9 mouse cellular contexts compared by ENCODE assay signal in the genomic region with DNA sequence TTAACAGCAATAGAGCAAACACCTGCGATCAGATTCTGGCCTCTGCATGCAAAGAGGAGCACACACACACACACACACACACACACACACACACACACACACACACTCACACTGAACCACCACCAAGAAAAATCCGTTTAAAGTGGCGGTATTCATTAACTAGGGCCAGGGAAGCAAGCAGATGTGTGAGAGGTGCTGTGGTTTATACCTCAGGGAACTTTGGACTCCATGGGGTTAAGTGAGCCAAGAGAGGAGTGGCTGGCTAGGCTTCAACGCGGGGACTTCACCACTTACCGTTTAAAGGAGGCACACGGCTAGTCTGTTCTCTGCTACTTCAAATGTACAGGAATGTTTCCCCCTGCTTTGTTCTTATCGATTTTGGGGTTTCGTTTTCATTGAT. TPM values are rescaled to one million over a fixed set of nuclear protein-coding genes. Genes with fewer than 3 reads are reported as not detected.
DNase-seq lines count a peak whose midpoint lies in the region; ATAC-seq and TF ChIP-seq lines count a peak whose summit lies in the region.
"Had no signal": no experiment of that assay in that cellular context is flagged by ENCODE, and none has a peak within 500 bp of the region (broad histone marks: within the 10 kb centered on the region; RNA-seq: fewer than 3 reads in every experiment).

No protein-coding gene starts in this region.

- ATAC-seq in heart, embryonic 11.5 days (replicated peaks; ENCODE audit: insufficient number of reproducible peaks, low FRiP score, low TSS enrichment): no peak
- peak; percentile 74 for ATAC-seq in intestine, embryonic 16.5 days
- ATAC-seq in limb, embryonic 15.5 days (ENCODE audit: insufficient number of reproducible peaks, low FRiP score, low TSS enrichment, low read depth): no peak
- ATAC-seq: forebrain, postnatal 0 days had no signal

- intact Hi-C loops in heart, adult 2 months (cut with DNase I): loop anchor here (10.0 kb wide), 1 partner anchor 381 kb away; the partner anchor contains the start of gene Cldn15

- no peak overlapping the region for H3K4me3 ChIP-seq in heart, embryonic 11.5 days (ENCODE audit: low read depth, low read length)
- no peak overlapping the region for H3K4me3 ChIP-seq in heart, adult 2 months
- peak overlapping the region; percentile 15; the same call in 1 of the 2 replicates for H3K4me3 ChIP-seq in intestine, embryonic 16.5 days (ENCODE audit: low read length)
- no peak overlapping the region for H3K4me3 ChIP-seq in limb, embryonic 15.5 days
- no peak overlapping the region for H3K4me3 ChIP-seq in small intestine, adult 2 months (ENCODE audit: low read depth, low read length)

- H3K79me2 ChIP-seq in heart, adult 2 months (replicated peaks; ENCODE audit: control insufficient read depth, insufficient read depth, low read length): no peaks in the 10 kb centered on the region; the same call in 1 of the 2 replicates

- DNase-seq in heart, adult 2 months: no peak
- no peak for DNase-seq in frontal cortex, adult 2 months (ENCODE audit: extremely low spot score in 1 of 2, low spot score in 1 of 2)
- DNase-seq in cerebellum, adult 18-20 months: no peak
- no peak for DNase-seq in thymus, adult 18-20 months
- DNase-seq: forebrain, postnatal 0 days had no signal

- H3K27me3 ChIP-seq in heart, embryonic 11.5 days (ENCODE audit: control insufficient read depth, insufficient read depth, low read length): no peaks in the 10 kb centered on the region
- no peaks in the 10 kb centered on the region for H3K27me3 ChIP-seq in heart, adult 2 months (ENCODE audit: control insufficient read depth, insufficient read depth, low read length)
- no peaks in the 10 kb centered on the region for H3K27me3 ChIP-seq in intestine, embryonic 16.5 days (replicated peaks; ENCODE audit: control insufficient read depth, insufficient read depth, low read length)
- no peaks in the 10 kb centered on the region for H3K27me3 ChIP-seq in limb, embryonic 15.5 days
- no peaks in the 10 kb centered on the region for H3K27me3 ChIP-seq in small intestine, adult 2 months (ENCODE audit: control insufficient read depth, insufficient read depth, low read length)

- H3K4me1 ChIP-seq in heart, embryonic 11.5 days (ENCODE audit: control insufficient read depth, insufficient read depth, low read length): peaks cover 8% of the 10 kb centered on the region; the same call in 1 of the 2 replicates
- peaks cover 5% of the 10 kb centered on the region for H3K4me1 ChIP-seq in heart, adult 2 months (ENCODE audit: control insufficient read depth, insufficient read depth, low read length)
- H3K4me1 ChIP-seq in intestine, embryonic 16.5 days (ENCODE audit: control insufficient read depth, insufficient read depth, low read length): peaks cover 36% of the 10 kb centered on the region
- peaks cover 31% of the 10 kb centered on the region for H3K4me1 ChIP-seq in limb, embryonic 15.5 days
- peaks cover 10% of the 10 kb centered on the region for H3K4me1 ChIP-seq in small intestine, adult 2 months (ENCODE audit: control insufficient read depth, insufficient read depth, insufficient read length, low read length)

- no peak for TF ChIP-seq POLR2A in heart, adult 2 months (IDR thresholded peaks at IDR 0.05; ENCODE audit: insufficient read depth, low read depth, low read length)
- no peak for TF ChIP-seq POLR2A in small intestine, adult 2 months (IDR thresholded peaks at IDR 0.05; ENCODE audit: low read depth, low read length)

- WGBS in heart, embryonic 11.5 days (ENCODE audit: insufficient replicate concordance): 14% methylated on average over 9 of the region's 9 CpGs
- 17% methylated on average over 9 of the region's 9 CpGs for WGBS in heart, adult 2 months
- WGBS in intestine, embryonic 16.5 days: 14% methylated on average over 9 of the region's 9 CpGs
- WGBS in limb, embryonic 15.5 days: 9% methylated on average over 9 of the region's 9 CpGs
- 3% methylated on average over 9 of the region's 9 CpGs for WGBS in small intestine, adult 2 months

- no peaks in the 10 kb centered on the region for H3K9me3 ChIP-seq in heart, embryonic 11.5 days (replicated peaks; ENCODE audit: control insufficient read depth, low read length)
- no peaks in the 10 kb centered on the region for H3K9me3 ChIP-seq in intestine, embryonic 16.5 days (ENCODE audit: control insufficient read depth, low read length)
- H3K9me3 ChIP-seq in limb, embryonic 15.5 days: no peaks in the 10 kb centered on the region

- peak overlapping the region; percentile 37 for H3K4me2 ChIP-seq in heart, embryonic 11.5 days
- H3K4me2 ChIP-seq in intestine, embryonic 16.5 days (ENCODE audit: low read depth, low read length): peak overlapping the region; percentile 41
- no peak overlapping the region for H3K4me2 ChIP-seq in limb, embryonic 15.5 days

- H3K9ac ChIP-seq in heart, embryonic 11.5 days (ENCODE audit: low read depth, low read length): no peak overlapping the region
- no peak overlapping the region for H3K9ac ChIP-seq in heart, adult 2 months (ENCODE audit: low read depth, low read length)
- no peak overlapping the region for H3K9ac ChIP-seq in intestine, embryonic 16.5 days (ENCODE audit: low read depth, low read length)
- H3K9ac ChIP-seq in limb, embryonic 15.5 days: no peak overlapping the region
- H3K9ac ChIP-seq: forebrain, postnatal 0 days had no signal

- no peak for TF ChIP-seq CTCF in heart, adult 2 months (IDR thresholded peaks at IDR 0.05)
- no peak for TF ChIP-seq CTCF in small intestine, adult 2 months (IDR thresholded peaks at IDR 0.05; ENCODE audit: extremely low read depth, insufficient read length, insufficient replicate concordance, low read depth, low read length)

- no peaks in the 10 kb centered on the region for H3K36me3 ChIP-seq in heart, embryonic 11.5 days (ENCODE audit: control insufficient read depth, insufficient read depth, low read length)
- H3K36me3 ChIP-seq in heart, adult 2 months (ENCODE audit: control insufficient read depth, insufficient read depth, low read length): no peaks in the 10 kb centered on the region
- no peaks in the 10 kb centered on the region for H3K36me3 ChIP-seq in intestine, embryonic 16.5 days (ENCODE audit: control insufficient read depth, insufficient read depth, low read length)
- H3K36me3 ChIP-seq in limb, embryonic 15.5 days: no peaks in the 10 kb centered on the region
- H3K36me3 ChIP-seq in small intestine, adult 2 months (ENCODE audit: control insufficient read depth, insufficient read depth, low read length): no peaks in the 10 kb centered on the region

- no peak for TF ChIP-seq EP300 in heart, adult 2 months (IDR thresholded peaks at IDR 0.05; ENCODE audit: insufficient read depth, low read depth, low read length)

- H3K27ac ChIP-seq in heart, embryonic 11.5 days (ENCODE audit: low read depth, low read length): peak overlapping the region; percentile 17; the same call in 1 of the 2 replicates
- H3K27ac ChIP-seq in heart, adult 2 months: no peak overlapping the region; the same call in 1 of the 2 replicates
- H3K27ac ChIP-seq in intestine, embryonic 16.5 days (ENCODE audit: low read length): peak overlapping the region; percentile 92
- H3K27ac ChIP-seq in limb, embryonic 15.5 days: 0 out of 2 replicates have a peak overlapping the region, but pooled peaks have one; percentile 33
- H3K27ac ChIP-seq in small intestine, adult 2 months (ENCODE audit: insufficient read depth, low read depth, low read length): peak overlapping the region; percentile 84

RNA-seq across cellular contexts. Expression of gene Ephb4, which starts 4.1 kb away (rescaled TPM):
- 27.3 and 35.6 TPM in 2 replicates for polyA plus RNA-seq in heart, embryonic 11.5 days (2014; fragmentation: Nextera tagmentation; extraction: Ambion mirVana)
- total RNA-seq in heart, adult 2 months (2021): 10 to 100 TPM; 45.9 to 53.9 TPM
- polyA plus RNA-seq in heart, adult 2 months (2012; rRNA removed): 35.2 and 51.8 TPM in 2 replicates
- polyA plus RNA-seq in intestine, embryonic 16.5 days (2015; fragmentation: Nextera tagmentation; extraction: Ambion mirVana): 29.9 and 31.2 TPM in 2 replicates
- polyA plus RNA-seq in limb, embryonic 15.5 days (2015; fragmentation: Nextera tagmentation; extraction: Ambion mirVana): 61.1 and 68.6 TPM in 2 replicates
- polyA plus RNA-seq in small intestine, adult 2 months (2012; rRNA removed): 14.8 and 27.5 TPM in 2 replicates
- polyA plus RNA-seq in frontal cortex, adult 2 months (2012; rRNA removed): 5.6 and 6.0 TPM in 2 replicates

RNA-seq across cellular contexts. Expression of gene Slc12a9, which starts 12.4 kb away (rescaled TPM):
- 5.1 and 5.6 TPM in 2 replicates for polyA plus RNA-seq in heart, embryonic 11.5 days (2014; fragmentation: Nextera tagmentation; extraction: Ambion mirVana)
- total RNA-seq in heart, adult 2 months (2021): 1 to 10 TPM; 1.7 to 2.2 TPM
- polyA plus RNA-seq in heart, adult 2 months (2012; rRNA removed): 6.0 and 8.9 TPM in 2 replicates
- 14.7 and 15.7 TPM in 2 replicates for polyA plus RNA-seq in intestine, embryonic 16.5 days (2015; fragmentation: Nextera tagmentation; extraction: Ambion mirVana)
- polyA plus RNA-seq in limb, embryonic 15.5 days (2015; fragmentation: Nextera tagmentation; extraction: Ambion mirVana): 13.9 and 14.4 TPM in 2 replicates
- 9.2 and 14.8 TPM in 2 replicates for polyA plus RNA-seq in small intestine, adult 2 months (2012; rRNA removed)
- polyA plus RNA-seq in frontal cortex, adult 2 months (2012; rRNA removed): 32.6 and 34.6 TPM in 2 replicates

RNA-seq across cellular contexts. Expression of gene Trip6, which starts 31.6 kb away (rescaled TPM):
- polyA plus RNA-seq in heart, embryonic 11.5 days (2014; fragmentation: Nextera tagmentation; extraction: Ambion mirVana): 36.7 and 41.1 TPM in 2 replicates
- 10 to 100 TPM; 12.5 to 13.6 TPM for total RNA-seq in heart, adult 2 months (2021)
- polyA plus RNA-seq in heart, adult 2 months (2012; rRNA removed): 23.5 and 24.2 TPM in 2 replicates
- polyA plus RNA-seq in intestine, embryonic 16.5 days (2015; fragmentation: Nextera tagmentation; extraction: Ambion mirVana): 61.2 and 68.0 TPM in 2 replicates
- 109 and 110 TPM in 2 replicates for polyA plus RNA-seq in limb, embryonic 15.5 days (2015; fragmentation: Nextera tagmentation; extraction: Ambion mirVana)
- polyA plus RNA-seq in small intestine, adult 2 months (2012; rRNA removed): 7.6 and 8.2 TPM in 2 replicates
- polyA plus RNA-seq in frontal cortex, adult 2 months (2012; rRNA removed): 8.5 and 9.0 TPM in 2 replicates

RNA-seq across cellular contexts. Expression of gene Srrt, which starts 38.3 kb away (rescaled TPM):
- 92.0 and 96.9 TPM in 2 replicates for polyA plus RNA-seq in heart, embryonic 11.5 days (2014; fragmentation: Nextera tagmentation; extraction: Ambion mirVana)
- 10 to 100 TPM; 60.5 to 66.4 TPM for total RNA-seq in heart, adult 2 months (2021)
- 63.9 and 74.2 TPM in 2 replicates for polyA plus RNA-seq in heart, adult 2 months (2012; rRNA removed)
- 106 and 113 TPM in 2 replicates for polyA plus RNA-seq in intestine, embryonic 16.5 days (2015; fragmentation: Nextera tagmentation; extraction: Ambion mirVana)
- polyA plus RNA-seq in limb, embryonic 15.5 days (2015; fragmentation: Nextera tagmentation; extraction: Ambion mirVana): 113 and 117 TPM in 2 replicates
- polyA plus RNA-seq in small intestine, adult 2 months (2012; rRNA removed): 60.3 and 109 TPM in 2 replicates
- 268 and 278 TPM in 2 replicates for polyA plus RNA-seq in frontal cortex, adult 2 months (2012; rRNA removed)

RNA-seq across cellular contexts. Expression of gene Ufsp1, which starts 51.4 kb away (rescaled TPM):
- 9.1 and 10.3 TPM in 2 replicates for polyA plus RNA-seq in heart, embryonic 11.5 days (2014; fragmentation: Nextera tagmentation; extraction: Ambion mirVana)
- 1 to 10 TPM; 8.1 to 8.8 TPM for total RNA-seq in heart, adult 2 months (2021)
- 11.8 and 12.8 TPM in 2 replicates for polyA plus RNA-seq in heart, adult 2 months (2012; rRNA removed)
- polyA plus RNA-seq in intestine, embryonic 16.5 days (2015; fragmentation: Nextera tagmentation; extraction: Ambion mirVana): 9.5 and 10.7 TPM in 2 replicates
- 6.7 and 11.3 TPM in 2 replicates for polyA plus RNA-seq in limb, embryonic 15.5 days (2015; fragmentation: Nextera tagmentation; extraction: Ambion mirVana)
- polyA plus RNA-seq in small intestine, adult 2 months (2012; rRNA removed): 7.0 and 10.9 TPM in 2 replicates
- polyA plus RNA-seq in frontal cortex, adult 2 months (2012; rRNA removed): 12.4 and 13.1 TPM in 2 replicates
